Mouse (Mus musculus): Measurements from ENCODE around the gene Gm45213.
"Not testable (repeated sequence)": the region's sequence is repeated elsewhere in the genome, so short reads cannot be mapped to it uniquely, and the experiment has no call there.

The Gm45213 gene

GRCm38 (mm10) chr7:66048446-66049230 lies 5.2 kb downstream of the Gm45213 start:
- DNase-seq (ENCODE audit: low read depth, low spot score): no peak

- no peak for DNase-seq (ENCODE audit: low read depth, low spot score)
Observed at GRCm38 (mm10) chr7:66053946-66054483, 10.6 kb downstream of the Gm45213 start.

- not testable (repeated sequence) for DNase-seq (ENCODE audit: low read depth, low spot score)
Observed at GRCm38 (mm10) chr7:66055356-66055755, 12.0 kb downstream of the Gm45213 start.

GRCm38 (mm10) chr7:66058703-66059102 lies 15.3 kb downstream of the Gm45213 start, which contains the start of gene Snrpa1:
Snrpa1 (plus strand) TSS chr7:66059003.
- no peak for DNase-seq (ENCODE audit: low read depth, low spot score)

- peak; percentile 60 for DNase-seq (ENCODE audit: low read depth, low spot score)
Observed at GRCm38 (mm10) chr7:66060066-66060956, 16.9 kb downstream of the Gm45213 start.

GRCm38 (mm10) chr7:66061057-66061456 lies 17.7 kb downstream of the Gm45213 start:
- DNase-seq (ENCODE audit: low read depth, low spot score): no peak

GRCm38 (mm10) chr7:66076411-66076810 lies 33.0 kb downstream of the Gm45213 start:
- DNase-seq (ENCODE audit: low read depth, low spot score): no peak

GRCm38 (mm10) chr7:66079364-66080230 lies 36.2 kb downstream of the Gm45213 start, which contains the start of gene Selenos:
Selenos (plus strand) TSS chr7:66079649.
- DNase-seq (ENCODE audit: low read depth, low spot score): peak; percentile 83

GRCm38 (mm10) chr7:66080231-66080613 lies 36.8 kb downstream of the Gm45213 start:
- DNase-seq (ENCODE audit: low read depth, low spot score): no peak

GRCm38 (mm10) chr7:66083757-66084156 lies 40.4 kb downstream of the Gm45213 start:
- DNase-seq (ENCODE audit: low read depth, low spot score): no peak

- no peak for DNase-seq (ENCODE audit: low read depth, low spot score)
Observed at GRCm38 (mm10) chr7:66084546-66084945, 41.1 kb downstream of the Gm45213 start.

GRCm38 (mm10) chr7:66087652-66088051 lies 44.2 kb downstream of the Gm45213 start:
- no peak for DNase-seq (ENCODE audit: low read depth, low spot score)

GRCm38 (mm10) chr7:66088077-66088476 lies 44.7 kb downstream of the Gm45213 start:
- no peak for DNase-seq (ENCODE audit: low read depth, low spot score)

- no peak for DNase-seq (ENCODE audit: low read depth, low spot score)
Observed at GRCm38 (mm10) chr7:66090676-66091190, 47.3 kb downstream of the Gm45213 start.

GRCm38 (mm10) chr7:66091553-66091952 lies 48.2 kb downstream of the Gm45213 start:
- DNase-seq (ENCODE audit: low read depth, low spot score): no peak

- no peak for DNase-seq (ENCODE audit: low read depth, low spot score)
Observed at GRCm38 (mm10) chr7:66092656-66093055, 49.3 kb downstream of the Gm45213 start.

GRCm38 (mm10) chr7:66094141-66094540 lies 50.7 kb downstream of the Gm45213 start:
- DNase-seq (ENCODE audit: low read depth, low spot score): no peak

GRCm38 (mm10) chr7:66098803-66099202 lies 55.4 kb downstream of the Gm45213 start:
- DNase-seq (ENCODE audit: low read depth, low spot score): no peak

GRCm38 (mm10) chr7:66101866-66102265 lies 58.5 kb downstream of the Gm45213 start:
- DNase-seq (ENCODE audit: low read depth, low spot score): no peak

- no peak for DNase-seq (ENCODE audit: low read depth, low spot score)
Observed at GRCm38 (mm10) chr7:66104531-66104930, 61.1 kb downstream of the Gm45213 start.

- DNase-seq (ENCODE audit: low read depth, low spot score): no peak
Observed at GRCm38 (mm10) chr7:66105771-66106170, 62.4 kb downstream of the Gm45213 start.

All from retina, adult 2 months (tissue).